In genomic region chr13:53473291-53473690, GRCm38 (mm10) we compare ENCODE assay signal across 13 mouse cellular contexts. TPM values are rescaled to one million over a fixed set of nuclear protein-coding genes. Genes with fewer than 3 reads are reported as not detected.
A peak's percentile ranks its signal among the peaks of the same experiment; 100 is the strongest.
DNase-seq lines count a peak whose midpoint lies in the region; ATAC-seq and TF ChIP-seq lines count a peak whose summit lies in the region.
"Had no signal": no experiment of that assay in that cellular context is flagged by ENCODE, and none has a peak within 500 bp of the region (broad histone marks: within the 10 kb centered on the region; RNA-seq: fewer than 3 reads in every experiment).

No protein-coding gene starts in this region.

- no peaks in the 10 kb centered on the region for H3K36me3 ChIP-seq in hindbrain, embryonic 10.5 days
- no peaks in the 10 kb centered on the region for H3K36me3 ChIP-seq in hindbrain, postnatal 0 days (ENCODE audit: insufficient read depth, low read length)
- H3K36me3 ChIP-seq in embryonic facial prominence, embryonic 12.5 days = no peaks in the 10 kb centered on the region
- no peaks in the 10 kb centered on the region for H3K36me3 ChIP-seq in hindbrain, embryonic 15.5 days
- no peaks in the 10 kb centered on the region for H3K36me3 ChIP-seq in neural tube, embryonic 13.5 days
- H3K36me3 ChIP-seq: lung, embryonic 15.5 days had no signal

- peaks cover 60% of the 10 kb centered on the region for H3K4me1 ChIP-seq in hindbrain, embryonic 10.5 days (replicated peaks)
- H3K4me1 ChIP-seq in hindbrain, postnatal 0 days (ENCODE audit: insufficient read depth, low read length) = peaks cover 11% of the 10 kb centered on the region; the same call in 1 of the 2 replicates
- H3K4me1 ChIP-seq in embryonic facial prominence, embryonic 12.5 days = peaks cover 21% of the 10 kb centered on the region
- H3K4me1 ChIP-seq in hindbrain, embryonic 15.5 days (replicated peaks) = peaks cover 28% of the 10 kb centered on the region
- peaks cover 43% of the 10 kb centered on the region for H3K4me1 ChIP-seq in neural tube, embryonic 13.5 days (replicated peaks)

- no peak overlapping the region for H3K9ac ChIP-seq in hindbrain, postnatal 0 days (replicated peaks; ENCODE audit: low read length)
- H3K9ac ChIP-seq in embryonic facial prominence, embryonic 12.5 days = no peak overlapping the region
- no peak overlapping the region for H3K9ac ChIP-seq in hindbrain, embryonic 15.5 days
- H3K9ac ChIP-seq in neural tube, embryonic 13.5 days = no peak overlapping the region
- H3K9ac ChIP-seq: forebrain, postnatal 0 days had no signal

- 9% methylated on average over 4 of the region's 4 CpGs for WGBS in hindbrain, embryonic 10.5 days
- WGBS in hindbrain, postnatal 0 days = 31% methylated on average over 4 of the region's 4 CpGs
- WGBS in embryonic facial prominence, embryonic 12.5 days = 14% methylated on average over 4 of the region's 4 CpGs
- WGBS in hindbrain, embryonic 15.5 days = 32% methylated on average over 4 of the region's 4 CpGs
- 16% methylated on average over 4 of the region's 4 CpGs for WGBS in neural tube, embryonic 13.5 days

- H3K4me2 ChIP-seq in hindbrain, postnatal 0 days (ENCODE audit: low read depth, low read length) = no peak overlapping the region
- peak overlapping the region; percentile 82 for H3K4me2 ChIP-seq in embryonic facial prominence, embryonic 12.5 days (replicated peaks)
- H3K4me2 ChIP-seq in hindbrain, embryonic 15.5 days = peak overlapping the region; percentile 69; the same call in 1 of the 2 replicates
- no peak overlapping the region; the same call in 1 of the 2 replicates for H3K4me2 ChIP-seq in neural tube, embryonic 13.5 days

- no peak for DNase-seq in hindbrain, embryonic 10.5 days (ENCODE audit: low spot score)
- no peak for DNase-seq in hindbrain, postnatal 0 days (ENCODE audit: low spot score)
- DNase-seq in testis, postnatal 10 days (ENCODE audit: low spot score) = no peak
- DNase-seq in right cerebral cortex, postnatal 14 days = no peak
- DNase-seq: right cerebral cortex, postnatal 25 days; thymus, adult 2 months had no signal

- no peak for ATAC-seq in hindbrain, postnatal 0 days
- no peak for ATAC-seq in embryonic facial prominence, embryonic 12.5 days (ENCODE audit: insufficient number of reproducible peaks, insufficient read depth, low FRiP score, low TSS enrichment)
- ATAC-seq in hindbrain, embryonic 15.5 days (ENCODE audit: low FRiP score, low read depth) = no peak
- no peak for ATAC-seq in neural tube, embryonic 13.5 days (ENCODE audit: low read depth)

- peak overlapping the region; percentile 59 for H3K4me3 ChIP-seq in hindbrain, embryonic 10.5 days
- no peak overlapping the region for H3K4me3 ChIP-seq in hindbrain, postnatal 0 days (ENCODE audit: low read length)
- no peak overlapping the region for H3K4me3 ChIP-seq in embryonic facial prominence, embryonic 12.5 days
- H3K4me3 ChIP-seq in hindbrain, embryonic 15.5 days = no peak overlapping the region
- 0 out of 2 replicates have a peak overlapping the region, but pooled peaks have one; percentile 49 for H3K4me3 ChIP-seq in neural tube, embryonic 13.5 days

- peaks cover 100% of the 10 kb centered on the region for H3K27me3 ChIP-seq in hindbrain, embryonic 10.5 days (ENCODE audit: insufficient read depth, poor library complexity, severe bottlenecking)
- peaks cover 70% of the 10 kb centered on the region for H3K27me3 ChIP-seq in hindbrain, postnatal 0 days (ENCODE audit: insufficient read depth, low read length)
- peaks cover 68% of the 10 kb centered on the region for H3K27me3 ChIP-seq in embryonic facial prominence, embryonic 12.5 days
- H3K27me3 ChIP-seq in hindbrain, embryonic 15.5 days = peaks cover 85% of the 10 kb centered on the region
- peaks cover 96% of the 10 kb centered on the region for H3K27me3 ChIP-seq in neural tube, embryonic 13.5 days

- H3K9me3 ChIP-seq in hindbrain, embryonic 10.5 days = no peaks in the 10 kb centered on the region
- no peaks in the 10 kb centered on the region for H3K9me3 ChIP-seq in hindbrain, postnatal 0 days (ENCODE audit: low read length)
- no peaks in the 10 kb centered on the region for H3K9me3 ChIP-seq in embryonic facial prominence, embryonic 12.5 days
- no peaks in the 10 kb centered on the region for H3K9me3 ChIP-seq in hindbrain, embryonic 15.5 days
- no peaks in the 10 kb centered on the region for H3K9me3 ChIP-seq in neural tube, embryonic 13.5 days
- H3K9me3 ChIP-seq: lung, embryonic 15.5 days had no signal

- TF ChIP-seq CTCF in hindbrain, postnatal 0 days (IDR thresholded peaks at IDR 0.05; ENCODE audit: low read depth) = no peak

- H3K27ac ChIP-seq in hindbrain, embryonic 10.5 days = no peak overlapping the region
- no peak overlapping the region for H3K27ac ChIP-seq in hindbrain, postnatal 0 days
- H3K27ac ChIP-seq in embryonic facial prominence, embryonic 12.5 days = no peak overlapping the region
- no peak overlapping the region for H3K27ac ChIP-seq in hindbrain, embryonic 15.5 days (replicated peaks)
- no peak overlapping the region for H3K27ac ChIP-seq in neural tube, embryonic 13.5 days (replicated peaks)
- H3K27ac ChIP-seq: lung, embryonic 15.5 days had no signal

RNA-seq across cellular contexts. Expression of gene Msx2, which starts 0.4 kb away (rescaled TPM):
- polyA plus RNA-seq in hindbrain, embryonic 10.5 days (2016; fragmentation: Nextera tagmentation; extraction: Ambion mirVana) = 45.5 and 57.9 TPM in 2 replicates
- 3.1 and 4.4 TPM in 2 replicates for total RNA-seq in hindbrain, postnatal 0 days (2014; rRNA removed)
- 5.1 and 5.3 TPM in 2 replicates for polyA plus RNA-seq in hindbrain, postnatal 0 days (2015; fragmentation: Nextera tagmentation; extraction: Ambion mirVana)
- polyA plus RNA-seq in embryonic facial prominence, embryonic 12.5 days (2016; fragmentation: Nextera tagmentation; extraction: Ambion mirVana) = 30.8 and 34.2 TPM in 2 replicates
- 2.3 and 3.1 TPM in 2 replicates for polyA plus RNA-seq in hindbrain, embryonic 15.5 days (2015; fragmentation: Nextera tagmentation; extraction: Ambion mirVana)
- polyA plus RNA-seq in neural tube, embryonic 13.5 days (2015; fragmentation: Nextera tagmentation; extraction: Ambion mirVana) = 1.7 and 3.2 TPM in 2 replicates
- total RNA-seq: liver, adult 2 months; monocyte, adult 5-6 weeks had no signal
- polyA plus RNA-seq: liver, adult 2 months had no signal

Comparison
In these comparisons a context has a peak if more than half of its experiments do, and no peak if none do; other contexts are left out.
1. H3K4me3 ChIP-seq: peak in hindbrain, embryonic 10.5 days (single experiment) and neural tube, embryonic 13.5 days (single experiment); none in hindbrain, postnatal 0 days (single experiment), embryonic facial prominence, embryonic 12.5 days (single experiment) and hindbrain, embryonic 15.5 days (single experiment).
2. H3K4me2 ChIP-seq: peak in embryonic facial prominence, embryonic 12.5 days (single experiment) and hindbrain, embryonic 15.5 days (single experiment); none in hindbrain, postnatal 0 days (single experiment) and neural tube, embryonic 13.5 days (single experiment).